Mouse (Mus musculus): ENCODE results near the gene Casp7. TPM values are rescaled to one million over a fixed set of nuclear protein-coding genes. Genes with fewer than 3 reads are reported as not detected.
"Not testable (repeated sequence)": the region's sequence is repeated elsewhere in the genome, so short reads cannot be mapped to it uniquely, and the experiment has no call there.

The Casp7 gene
- polyA plus RNA-seq, 1 experiment from 2014 or later, result 16.6 TPM

DNA sequence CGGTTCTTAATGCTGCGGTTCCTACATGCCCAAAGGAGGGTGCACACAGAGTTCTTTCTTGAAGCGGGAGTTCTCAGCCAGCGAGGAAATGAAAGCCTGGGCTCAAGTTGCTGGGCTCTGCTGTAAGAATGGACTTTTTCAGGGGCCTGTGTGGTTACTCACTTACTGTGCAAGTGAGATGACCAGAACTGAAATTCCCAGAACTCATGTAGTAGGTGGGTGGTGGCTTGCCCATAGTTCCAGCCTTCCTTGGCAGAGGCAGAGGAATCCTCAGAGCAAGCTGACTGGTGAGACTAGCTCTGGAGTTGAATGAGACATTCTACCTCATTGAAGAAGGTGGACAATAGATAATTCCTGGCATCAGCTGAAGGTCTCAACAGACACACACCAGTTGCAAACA lies 8.9 kb downstream of the Casp7 start:
- Histone ChIP-seq H3K27me3 (ENCODE audit: control insufficient read depth, insufficient read depth, low read length) (no peaks in the 10 kb centered on the region), H3K4me1 (replicated peaks; ENCODE audit: control insufficient read depth, insufficient read depth, low read length) (no peaks in the 10 kb centered on the region), H3K27ac (ENCODE audit: low read depth, low read length) (no peak overlapping the region), H3K4me3 (ENCODE audit: low read depth, low read length) (no peak overlapping the region), H3K9ac (ENCODE audit: low read depth, low read length) (no peak overlapping the region), H3K36me3 (ENCODE audit: control insufficient read depth, insufficient read depth, low read length) (no peaks in the 10 kb centered on the region), H3K9me3 (ENCODE audit: control insufficient read depth, low read length) (no peaks in the 10 kb centered on the region), H3K4me2 (replicated peaks; ENCODE audit: low read depth, low read length) (no peak overlapping the region)
- DNase-seq (ENCODE audit: low spot score), result no peak
- ATAC-seq (ENCODE audit: low FRiP score), result no peak
- WGBS, result 95% methylated on average over 4 of the region's 4 CpGs

DNA sequence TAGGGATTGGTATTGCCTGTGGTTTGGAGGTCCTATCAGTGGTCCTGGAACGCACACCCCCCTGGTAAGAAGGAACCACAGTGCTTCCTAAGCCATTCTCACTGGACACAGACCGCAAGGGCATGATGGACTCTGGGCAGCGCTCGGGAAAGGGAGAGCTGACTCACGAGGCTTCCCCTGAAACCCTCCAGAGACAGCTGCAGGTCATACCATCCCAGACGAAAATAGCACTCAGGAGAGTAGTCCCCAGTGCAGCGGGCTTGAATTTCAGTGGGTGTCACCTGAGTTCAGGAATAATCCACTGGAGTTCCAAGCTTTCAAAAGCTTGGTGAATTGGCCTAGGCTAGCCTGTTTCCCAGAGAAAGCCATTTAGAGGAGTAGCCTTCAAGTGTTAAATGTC lies 9.7 kb downstream of the Casp7 start:
- H3K9ac ChIP-seq (ENCODE audit: low read depth, low read length), result no peak overlapping the region
- no peaks in the 10 kb centered on the region for H3K36me3 ChIP-seq (ENCODE audit: control insufficient read depth, insufficient read depth, low read length)
- WGBS, result 95% methylated on average over 7 of the region's 7 CpGs
- no peaks in the 10 kb centered on the region for H3K4me1 ChIP-seq (replicated peaks; ENCODE audit: control insufficient read depth, insufficient read depth, low read length)
- ATAC-seq (ENCODE audit: low FRiP score) (no peak), DNase-seq (ENCODE audit: low spot score) (no peak)
- H3K4me3 ChIP-seq (ENCODE audit: low read depth, low read length), result no peak overlapping the region
- no peak overlapping the region for H3K27ac ChIP-seq (ENCODE audit: low read depth, low read length)
- no peak overlapping the region for H3K4me2 ChIP-seq (replicated peaks; ENCODE audit: low read depth, low read length)
- H3K9me3 ChIP-seq (ENCODE audit: control insufficient read depth, low read length), result no peaks in the 10 kb centered on the region
- no peaks in the 10 kb centered on the region for H3K27me3 ChIP-seq (ENCODE audit: control insufficient read depth, insufficient read depth, low read length)

- H3K27me3 ChIP-seq (ENCODE audit: control insufficient read depth, insufficient read depth, low read length); ATAC-seq (ENCODE audit: low FRiP score): not testable (repeated sequence)
- WGBS, result 90% methylated on average over 4 of the region's 4 CpGs
Measured at GRCm38 (mm10) chr19:56409884-56410283, 13.0 kb downstream of the Casp7 start.

DNA sequence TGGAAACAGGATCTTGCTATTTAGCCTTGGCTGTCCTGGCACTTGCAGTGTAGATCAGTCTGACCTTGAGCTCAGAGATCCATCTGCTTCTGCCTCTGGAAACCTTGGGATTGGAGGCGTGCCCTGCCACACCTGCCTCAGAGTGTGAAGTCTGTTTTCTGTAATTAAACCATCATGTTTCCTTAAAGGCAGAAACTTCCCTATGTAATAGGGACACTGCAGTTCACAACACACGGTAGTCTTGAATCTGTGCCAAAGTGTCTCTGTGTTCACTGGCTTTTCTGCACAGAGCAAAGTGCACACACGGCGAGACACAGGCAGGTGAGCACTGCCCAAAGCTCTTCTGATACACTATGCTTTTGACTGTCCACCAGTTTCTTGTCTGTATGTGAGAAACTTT lies 21.5 kb downstream of the Casp7 start:
- Histone ChIP-seq H3K4me3 (ENCODE audit: low read depth, low read length) (no peak overlapping the region), H3K27ac (ENCODE audit: low read depth, low read length) (no peak overlapping the region), H3K4me2 (replicated peaks; ENCODE audit: low read depth, low read length) (no peak overlapping the region), H3K27me3 (ENCODE audit: control insufficient read depth, insufficient read depth, low read length) (no peaks in the 10 kb centered on the region), H3K9me3 (ENCODE audit: control insufficient read depth, low read length) (no peaks in the 10 kb centered on the region), H3K4me1 (replicated peaks; ENCODE audit: control insufficient read depth, insufficient read depth, low read length) (0 out of 2 replicates have a peak, but pooled peaks cover 2% of the 10 kb centered on the region), H3K9ac (ENCODE audit: low read depth, low read length) (no peak overlapping the region), H3K36me3 (ENCODE audit: control insufficient read depth, insufficient read depth, low read length) (no peaks in the 10 kb centered on the region)
- WGBS, result 90% methylated on average over 4 of the region's 4 CpGs
- ATAC-seq (ENCODE audit: low FRiP score) (no peak), DNase-seq (ENCODE audit: low spot score) (no peak)

More at GRCm38 (mm10) chr19:56409884-56410283, 13.0 kb downstream of the Casp7 start:
- not testable (repeated sequence) for DNase-seq (ENCODE audit: low spot score); H3K27ac ChIP-seq (ENCODE audit: low read depth, low read length); H3K36me3 ChIP-seq (ENCODE audit: control insufficient read depth, insufficient read depth, low read length); H3K9me3 ChIP-seq (ENCODE audit: control insufficient read depth, low read length); H3K4me1 ChIP-seq (replicated peaks; ENCODE audit: control insufficient read depth, insufficient read depth, low read length); H3K4me3 ChIP-seq (ENCODE audit: low read depth, low read length); H3K9ac ChIP-seq (ENCODE audit: low read depth, low read length); H3K4me2 ChIP-seq (replicated peaks; ENCODE audit: low read depth, low read length)

GRCm38 (mm10) chr19:56419452-56419851 lies 22.5 kb downstream of the Casp7 start:
- H3K27me3 ChIP-seq (ENCODE audit: control insufficient read depth, insufficient read depth, low read length), result no peaks in the 10 kb centered on the region
- ATAC-seq (ENCODE audit: low FRiP score), result no peak
- H3K36me3 ChIP-seq (ENCODE audit: control insufficient read depth, insufficient read depth, low read length), result no peaks in the 10 kb centered on the region
- no peak overlapping the region for H3K27ac ChIP-seq (ENCODE audit: low read depth, low read length)
- no peak for DNase-seq (ENCODE audit: low spot score)
- H3K9ac ChIP-seq (ENCODE audit: low read depth, low read length), result no peak overlapping the region
- 76% methylated on average over 9 of the region's 9 CpGs for WGBS
- H3K4me2 ChIP-seq (replicated peaks; ENCODE audit: low read depth, low read length), result no peak overlapping the region
- no peak overlapping the region for H3K4me3 ChIP-seq (ENCODE audit: low read depth, low read length)
- H3K4me1 ChIP-seq (replicated peaks; ENCODE audit: control insufficient read depth, insufficient read depth, low read length), result 0 out of 2 replicates have a peak, but pooled peaks cover 2% of the 10 kb centered on the region
- H3K9me3 ChIP-seq (ENCODE audit: control insufficient read depth, low read length), result no peaks in the 10 kb centered on the region

GRCm38 (mm10) chr19:56420345-56420744 lies 23.4 kb downstream of the Casp7 start:
- WGBS, result 86% methylated on average over 3 of the region's 3 CpGs
- ATAC-seq (ENCODE audit: low FRiP score) (no peak), DNase-seq (ENCODE audit: low spot score) (no peak)
- no peak overlapping the region for H3K4me2 ChIP-seq (replicated peaks; ENCODE audit: low read depth, low read length)
- no peaks in the 10 kb centered on the region for H3K9me3 ChIP-seq (ENCODE audit: control insufficient read depth, low read length)
- no peak overlapping the region for H3K4me3 ChIP-seq (ENCODE audit: low read depth, low read length)
- no peak overlapping the region for H3K9ac ChIP-seq (ENCODE audit: low read depth, low read length)
- H3K4me1 ChIP-seq (replicated peaks; ENCODE audit: control insufficient read depth, insufficient read depth, low read length), result 0 out of 2 replicates have a peak, but pooled peaks cover 2% of the 10 kb centered on the region
- no peak overlapping the region for H3K27ac ChIP-seq (ENCODE audit: low read depth, low read length)
- H3K36me3 ChIP-seq (ENCODE audit: control insufficient read depth, insufficient read depth, low read length), result no peaks in the 10 kb centered on the region
- H3K27me3 ChIP-seq (ENCODE audit: control insufficient read depth, insufficient read depth, low read length), result no peaks in the 10 kb centered on the region

- Histone ChIP-seq H3K4me3 (ENCODE audit: low read depth, low read length) (no peak overlapping the region), H3K9ac (ENCODE audit: low read depth, low read length) (no peak overlapping the region), H3K4me1 (replicated peaks; ENCODE audit: control insufficient read depth, insufficient read depth, low read length) (0 out of 2 replicates have a peak, but pooled peaks cover 2% of the 10 kb centered on the region), H3K9me3 (ENCODE audit: control insufficient read depth, low read length) (no peaks in the 10 kb centered on the region), H3K27me3 (ENCODE audit: control insufficient read depth, insufficient read depth, low read length) (no peaks in the 10 kb centered on the region), H3K4me2 (replicated peaks; ENCODE audit: low read depth, low read length) (no peak overlapping the region), H3K27ac (ENCODE audit: low read depth, low read length) (no peak overlapping the region), H3K36me3 (ENCODE audit: control insufficient read depth, insufficient read depth, low read length) (no peaks in the 10 kb centered on the region)
- peak; percentile 89 for DNase-seq (ENCODE audit: low spot score)
- 31% methylated on average over 14 of the region's 14 CpGs for WGBS
- peak; percentile 54 for ATAC-seq (ENCODE audit: low FRiP score)
Measured at GRCm38 (mm10) chr19:56422476-56423338, 25.8 kb downstream of the Casp7 start.

DNA sequence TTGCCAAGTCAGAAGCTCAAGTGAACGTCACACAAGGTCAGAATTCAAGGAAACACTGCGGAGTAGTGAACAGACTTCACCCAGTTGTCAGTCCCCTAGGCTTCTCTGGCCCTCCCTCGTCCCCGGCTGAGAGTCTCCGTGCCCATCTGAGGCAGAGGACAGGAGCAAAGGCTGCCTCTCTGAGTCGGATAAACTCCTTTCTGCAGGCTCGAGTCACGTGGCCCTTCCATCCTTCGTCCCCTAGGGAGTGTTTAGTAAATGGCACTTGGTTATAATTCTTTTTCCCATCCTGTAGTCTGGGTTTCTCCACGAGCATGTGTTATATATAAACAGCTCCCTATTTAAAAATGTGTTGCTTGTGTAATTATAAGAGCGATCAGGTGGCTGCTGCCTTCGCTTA lies 26.4 kb downstream of the Casp7 start:
- no peak overlapping the region for H3K9ac ChIP-seq (ENCODE audit: low read depth, low read length)
- 0 out of 2 replicates have a peak, but pooled peaks cover 2% of the 10 kb centered on the region for H3K4me1 ChIP-seq (replicated peaks; ENCODE audit: control insufficient read depth, insufficient read depth, low read length)
- H3K27ac ChIP-seq (ENCODE audit: low read depth, low read length), result no peak overlapping the region
- ATAC-seq (ENCODE audit: low FRiP score) (no peak), DNase-seq (ENCODE audit: low spot score) (peak; percentile 23)
- 61% methylated on average over 12 of the region's 12 CpGs for WGBS
- no peaks in the 10 kb centered on the region for H3K27me3 ChIP-seq (ENCODE audit: control insufficient read depth, insufficient read depth, low read length)
- no peaks in the 10 kb centered on the region for H3K9me3 ChIP-seq (ENCODE audit: control insufficient read depth, low read length)
- no peaks in the 10 kb centered on the region for H3K36me3 ChIP-seq (ENCODE audit: control insufficient read depth, insufficient read depth, low read length)
- no peak overlapping the region for H3K4me2 ChIP-seq (replicated peaks; ENCODE audit: low read depth, low read length)
- H3K4me3 ChIP-seq (ENCODE audit: low read depth, low read length), result no peak overlapping the region
